Mouse (Mus musculus) heart, embryonic 14.5 days (tissue): ENCODE measurements at regions not wholly inside any gene's neighbourhood (a gene's known extent, or its start where the extent isn't known, plus 50 kb on each side); places are given as distances from the start of the nearest gene placed in this dataset.
A peak's percentile ranks its signal among the peaks of the same experiment; 100 is the strongest.

Experiments used
- ATAC-seq: fragments of 200-750 bp; cut with Nextera tagmentation; 2 replicates; pipeline ENCODE4 v1.8.0; 2017; ENCODE audit warnings: low read depth, moderate TSS enrichment; ENCODE audit not compliant: insufficient number of reproducible peaks, insufficient read depth, low FRiP score
- H3K27ac ChIP-seq, 2 experiments: fragments of 200-500 bp in 1 of 2; fragments of 300-500 bp in 1 of 2; sonication (generic) in 1 of 2; replicated peaks in 1 of 2; 2 replicates each; pipeline ENCODE4 v1.5.1; 2012 to 2014; ENCODE audit warnings: low read depth in 2 of 2, low read length in 2 of 2, control low read depth in 1 of 2, mild to moderate bottlenecking in 1 of 2, mixed read lengths in 1 of 2; ENCODE audit not compliant: control insufficient read depth in 1 of 2, insufficient read depth in 1 of 2
- H3K27me3 ChIP-seq: fragments of 300-500 bp; sonication (generic); 2 replicates; pipeline ENCODE4 v1.6.1; 2014; ENCODE audit warnings: mild to moderate bottlenecking, low read length, control low read depth; ENCODE audit not compliant: control insufficient read depth, insufficient read depth
- H3K36me3 ChIP-seq: fragments of 300-500 bp; sonication (generic); 2 replicates; pipeline ENCODE4 v1.6.1; 2014; ENCODE audit warnings: mild to moderate bottlenecking, control low read depth, low read length, mixed read lengths; ENCODE audit not compliant: control insufficient read depth, insufficient read depth
- H3K4me1 ChIP-seq, 2 experiments: fragments of 200-500 bp in 1 of 2; fragments of 300-500 bp in 1 of 2; sonication (generic) in 1 of 2; 2 replicates each; pipeline ENCODE4 v1.6.1; 2012 to 2014; ENCODE audit warnings: low read length in 2 of 2, control low read depth in 1 of 2, mixed read lengths in 1 of 2; ENCODE audit not compliant: control insufficient read depth in 2 of 2, insufficient read depth in 2 of 2
- H3K4me2 ChIP-seq: fragments of 300-500 bp; sonication (generic); 2 replicates; pipeline ENCODE4 v1.6.1; 2014; ENCODE audit warnings: mild to moderate bottlenecking, low read length
- H3K4me3 ChIP-seq, 2 experiments: fragments of 200-500 bp in 1 of 2; fragments of 300-500 bp in 1 of 2; sonication (generic) in 1 of 2; 2 replicates each; pipeline ENCODE4 v1.5.1; 2012 to 2014; ENCODE audit warnings: low read length in 2 of 2, mild to moderate bottlenecking in 2 of 2, control low read depth in 1 of 2, low read depth in 1 of 2, moderate library complexity in 1 of 2; ENCODE audit not compliant: control insufficient read depth in 1 of 2, insufficient read depth in 1 of 2
- H3K9ac ChIP-seq: fragments of 300-500 bp; sonication (generic); 2 replicates; pipeline ENCODE4 v1.6.1; 2014; ENCODE audit warnings: mild to moderate bottlenecking, low read length
- H3K9me3 ChIP-seq: fragments of 300-500 bp; sonication (generic); 2 replicates; pipeline ENCODE4 v1.6.1; 2016; ENCODE audit warnings: low read length, control low read depth; ENCODE audit not compliant: control insufficient read depth
- WGBS: fragments of 180-500 bp; shearing (Covaris S2); extraction: QIAGEN DNeasy Blood & Tissue Kit; methylation state at CpG from one replicate; pipeline ENCODE4 v1.1.7; 2014; 5-methylcytosine and 5-hydroxymethylcytosine counted together

GRCm38 (mm10) chr2:57820923-57821322 is 176.8 kb upstream of the Galnt5 start:
- Histone ChIP-seq H3K36me3 (no peaks in the 10 kb centered on the region), H3K27me3 (no peaks in the 10 kb centered on the region), H3K9me3 (no peaks in the 10 kb centered on the region), H3K4me2 (no peak overlapping the region), H3K4me1 (no peaks in the 10 kb centered on the region), H3K4me3 (no peak overlapping the region), H3K27ac (no peak overlapping the region), H3K9ac (no peak overlapping the region)
- 91% methylated on average over 1 of the region's 1 CpGs for WGBS
- ATAC-seq: no peak

DNA sequence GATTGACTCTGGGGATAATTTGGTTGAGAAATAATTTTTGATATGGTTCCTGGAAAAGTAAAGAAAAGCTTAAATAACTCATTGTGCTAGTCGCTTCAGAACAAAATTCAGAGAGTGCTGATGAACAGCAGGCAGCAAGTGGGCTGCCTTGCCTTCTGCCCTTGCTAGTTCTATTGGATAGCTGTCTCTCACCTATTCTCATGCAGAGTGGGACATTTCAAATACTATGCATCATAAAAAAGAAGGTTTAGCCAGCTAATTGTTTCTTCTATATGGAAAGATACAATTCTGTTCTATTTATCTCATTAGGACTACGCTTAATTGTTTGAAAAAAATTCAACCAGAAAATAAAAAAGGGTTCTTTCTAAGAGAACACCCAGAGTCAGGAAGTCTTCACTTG is 169.4 kb upstream of the Galnt5 start:
- H3K27me3 ChIP-seq: no peaks in the 10 kb centered on the region
- no peaks in the 10 kb centered on the region for H3K9me3 ChIP-seq
- ATAC-seq: no peak
- no peaks in the 10 kb centered on the region for H3K4me1 ChIP-seq
- no peaks in the 10 kb centered on the region for H3K36me3 ChIP-seq
- WGBS: 73% methylated on average over 2 of the region's 2 CpGs
- no peak overlapping the region for H3K9ac ChIP-seq
- no peak overlapping the region for H3K27ac ChIP-seq
- no peak overlapping the region for H3K4me3 ChIP-seq
- no peak overlapping the region for H3K4me2 ChIP-seq

GRCm38 (mm10) chr2:57832565-57833355 is 164.9 kb upstream of the Galnt5 start:
- 50% methylated on average over 12 of the region's 12 CpGs for WGBS

DNA sequence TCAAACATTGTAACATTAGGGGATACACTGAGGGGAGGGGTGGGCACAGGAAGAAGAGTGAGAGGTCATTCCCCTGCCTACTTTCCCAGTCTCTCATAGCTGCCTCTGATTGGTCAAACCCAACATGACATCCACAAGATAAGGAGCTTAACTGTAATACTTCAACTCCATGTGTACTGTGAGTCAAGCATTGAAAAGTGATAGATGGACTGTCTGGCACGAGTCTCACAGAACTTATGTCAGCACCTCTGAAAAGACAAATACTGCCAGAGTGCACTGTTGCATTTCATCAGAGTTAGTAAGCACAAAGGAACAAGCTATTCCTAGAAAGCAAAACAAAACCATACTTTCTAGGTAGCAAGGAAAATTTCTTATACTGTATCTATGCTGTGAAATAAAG is 152.5 kb upstream of the Galnt5 start:
- no peak overlapping the region for H3K4me2 ChIP-seq

More at GRCm38 (mm10) chr2:57832565-57833355, 164.9 kb upstream of the Galnt5 start:
- Histone ChIP-seq H3K9me3 (no peaks in the 10 kb centered on the region), H3K36me3 (no peaks in the 10 kb centered on the region), H3K4me1 (no peaks in the 10 kb centered on the region), H3K4me2 (no peak overlapping the region), H3K27me3 (no peaks in the 10 kb centered on the region), H3K9ac (no peak overlapping the region), H3K4me3 (no peak overlapping the region), H3K27ac (no peak overlapping the region)
- ATAC-seq: no peak

DNA sequence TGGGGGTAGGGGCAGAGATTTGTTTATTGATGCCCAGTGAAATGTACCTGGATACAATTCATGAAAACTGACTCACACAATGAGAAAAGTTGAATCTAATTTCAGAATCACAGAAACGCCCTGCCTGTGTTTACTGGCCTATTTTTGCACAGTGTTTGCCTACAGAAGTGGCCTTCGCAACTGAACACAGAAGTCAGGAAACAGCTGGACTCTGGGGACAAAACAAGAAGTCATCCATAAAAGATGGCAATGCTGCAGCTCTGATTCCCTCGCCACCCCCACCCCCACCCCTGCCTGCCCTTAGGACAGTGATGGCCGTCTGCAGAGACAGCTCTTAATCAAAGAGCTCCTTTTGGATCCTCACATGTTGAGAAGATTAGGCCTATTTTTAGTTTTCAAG is 150.0 kb upstream of the Galnt5 start:
- ATAC-seq: no peak
- H3K4me2 ChIP-seq: no peak overlapping the region
- 46% methylated on average over 4 of the region's 4 CpGs for WGBS
- H3K27me3 ChIP-seq: no peaks in the 10 kb centered on the region
- no peak overlapping the region for H3K9ac ChIP-seq
- no peak overlapping the region for H3K27ac ChIP-seq
- H3K9me3 ChIP-seq: no peaks in the 10 kb centered on the region
- H3K4me1 ChIP-seq: peaks cover 2 to 11% of the 10 kb centered on the region in 2 experiments; a peak in 2 of 4 replicates
- H3K36me3 ChIP-seq: no peaks in the 10 kb centered on the region
- no peak overlapping the region for H3K4me3 ChIP-seq

More for the DNA sequence above, 152.5 kb upstream of the Galnt5 start:
- Histone ChIP-seq H3K9ac (no peak overlapping the region), H3K4me3 (no peak overlapping the region), H3K9me3 (no peaks in the 10 kb centered on the region), H3K4me1 (peaks cover 2 to 11% of the 10 kb centered on the region in 2 experiments; a peak in 2 of 4 replicates), H3K27ac (no peak overlapping the region), H3K36me3 (no peaks in the 10 kb centered on the region), H3K27me3 (no peaks in the 10 kb centered on the region)
- ATAC-seq: peak; percentile 61; the same call in 1 of the 2 replicates
- WGBS: 0% methylated on average over 1 of the region's 1 CpGs

DNA sequence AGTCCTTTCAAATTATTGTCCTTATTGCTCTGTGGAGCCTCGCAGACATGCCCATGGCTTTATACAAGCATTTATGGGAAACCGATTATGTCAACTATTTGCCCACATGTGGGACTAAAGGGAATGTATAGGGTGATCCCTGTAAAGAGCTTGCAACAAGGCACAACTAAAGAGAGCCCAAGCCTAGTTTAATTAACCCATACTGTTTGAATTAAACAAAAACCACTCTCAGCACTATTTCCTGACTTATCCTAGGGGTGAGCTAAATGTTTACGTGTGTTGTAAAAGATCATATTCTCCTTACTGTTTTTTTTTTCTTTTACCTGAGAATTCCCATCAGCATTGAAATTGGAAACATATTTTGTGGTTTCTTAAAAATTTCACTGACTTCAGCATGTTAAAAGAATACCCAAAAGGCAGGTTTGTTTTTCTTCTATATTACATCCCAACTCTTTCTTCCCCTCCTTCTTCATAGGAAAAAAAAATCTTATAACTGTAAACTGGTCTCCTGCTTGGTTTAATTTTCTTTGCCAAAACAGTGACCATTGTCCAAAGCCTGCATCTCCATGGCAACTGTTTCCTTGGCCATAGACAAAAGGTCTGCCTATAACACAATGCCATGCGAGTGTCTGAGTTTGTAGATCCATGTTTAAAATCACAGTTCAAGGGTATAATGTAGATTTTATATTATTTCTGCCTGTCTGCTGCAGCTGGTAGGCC is 148.2 kb upstream of the Galnt5 start:
- WGBS: 87% methylated on average over 4 of the region's 4 CpGs
- Histone ChIP-seq H3K36me3 (no peaks in the 10 kb centered on the region), H3K27ac (no peak overlapping the region), H3K27me3 (no peaks in the 10 kb centered on the region), H3K4me1 (peaks cover 2 to 11% of the 10 kb centered on the region in 2 experiments; a peak in 2 of 4 replicates), H3K4me3 (no peak overlapping the region), H3K9me3 (no peaks in the 10 kb centered on the region), H3K4me2 (no peak overlapping the region), H3K9ac (no peak overlapping the region)
- ATAC-seq: no peak

DNA sequence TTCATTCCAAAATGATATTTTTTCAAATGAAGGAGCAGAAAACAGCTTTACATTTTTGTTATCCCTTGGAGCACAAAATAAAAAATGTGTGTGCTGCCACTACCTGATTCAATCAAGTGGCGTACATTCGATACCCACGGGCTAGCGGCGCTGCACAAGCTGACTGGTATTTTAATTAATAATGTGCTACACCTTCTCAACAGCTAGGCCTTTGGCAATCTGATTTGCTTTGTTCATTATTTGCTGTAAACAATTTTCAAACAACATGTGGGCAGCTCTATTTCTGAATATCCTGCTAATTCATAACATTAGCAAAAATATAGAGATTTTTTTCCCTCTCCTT is 147.7 kb upstream of the Galnt5 start:
- Histone ChIP-seq H3K9me3 (no peaks in the 10 kb centered on the region), H3K27ac (no peak overlapping the region), H3K4me2 (no peak overlapping the region), H3K4me3 (no peak overlapping the region), H3K27me3 (no peaks in the 10 kb centered on the region), H3K36me3 (no peaks in the 10 kb centered on the region), H3K9ac (no peak overlapping the region), H3K4me1 (peaks cover 2 to 9% of the 10 kb centered on the region in 2 experiments; a peak in 2 of 4 replicates)
- WGBS: 94% methylated on average over 5 of the region's 5 CpGs
- ATAC-seq: no peak
